Mouse (Mus musculus) cerebellum, adult 11-12 months (tissue): ENCODE data around the gene Spag6l.
"Not testable (repeated sequence)": the region's sequence is repeated elsewhere in the genome, so short reads cannot be mapped to it uniquely, and the experiment has no call there.

Source experiments
- DNase-seq: peaks from one replicate; pipeline ENCODE4 v3.0.0; 2022

Spag6l gene

GRCm38 (mm10) chr16:16828757-16829615, at the start of gene Spag6l:
Gene Spag6l (minus strand): TSS chr16:16829456.
- DNase-seq = no peak

GRCm38 (mm10) chr16:16879025-16879424, 49.8 kb upstream of the Spag6l start:
- no peak for DNase-seq

- DNase-seq = peak; percentile 88
These were observed 41.5 kb upstream of the Spag6l start, which contains the start of the genes Top3b and Vpreb1 for GRCm38 (mm10) chr16:16870617-16871331. Gene Top3b (plus strand): TSS chr16:16870736. Gene Vpreb1 (minus strand): TSS chr16:16870843.

GRCm38 (mm10) chr16:16870241-16870616, 41.0 kb upstream of the Spag6l start:
- DNase-seq = no peak

- DNase-seq = no peak
These were observed 36.7 kb upstream of the Spag6l start for GRCm38 (mm10) chr16:16865696-16866561.

- DNase-seq = no peak
These were observed 36.0 kb upstream of the Spag6l start for GRCm38 (mm10) chr16:16865217-16865616.

GRCm38 (mm10) chr16:16863978-16864377, 34.7 kb upstream of the Spag6l start, which contains the start of gene Igll1:
Gene Igll1 (minus strand): TSS chr16:16863985.
- no peak for DNase-seq

- DNase-seq = no peak
These were observed 33.0 kb upstream of the Spag6l start for GRCm38 (mm10) chr16:16862288-16862687.

GRCm38 (mm10) chr16:16856731-16857476, 27.6 kb upstream of the Spag6l start:
- DNase-seq = no peak

- not testable (repeated sequence) for DNase-seq
These were observed 26.8 kb upstream of the Spag6l start for GRCm38 (mm10) chr16:16856054-16856453.

- DNase-seq = no peak
These were observed 26.3 kb upstream of the Spag6l start for GRCm38 (mm10) chr16:16855541-16855940.

GRCm38 (mm10) chr16:16854836-16855235, 25.6 kb upstream of the Spag6l start:
- no peak for DNase-seq

GRCm38 (mm10) chr16:16852411-16852810, 23.2 kb upstream of the Spag6l start:
- no peak for DNase-seq

GRCm38 (mm10) chr16:16849196-16849595, 19.9 kb upstream of the Spag6l start:
- no peak for DNase-seq

GRCm38 (mm10) chr16:16829671-16830070, 415 bp upstream of the Spag6l start:
- no peak for DNase-seq

GRCm38 (mm10) chr16:16826223-16826622, 3.0 kb downstream of the Spag6l start:
- DNase-seq = no peak

GRCm38 (mm10) chr16:16825476-16825875, 3.8 kb downstream of the Spag6l start:
- DNase-seq = no peak

GRCm38 (mm10) chr16:16806325-16806724, 22.9 kb downstream of the Spag6l start:
- DNase-seq = no peak
